Mouse (Mus musculus): ENCODE measurements at regions not wholly inside any gene's neighbourhood (a gene's known extent, or its start where the extent isn't known, plus 50 kb on each side); places are given as distances from the start of the nearest gene placed in this dataset.

DNA sequence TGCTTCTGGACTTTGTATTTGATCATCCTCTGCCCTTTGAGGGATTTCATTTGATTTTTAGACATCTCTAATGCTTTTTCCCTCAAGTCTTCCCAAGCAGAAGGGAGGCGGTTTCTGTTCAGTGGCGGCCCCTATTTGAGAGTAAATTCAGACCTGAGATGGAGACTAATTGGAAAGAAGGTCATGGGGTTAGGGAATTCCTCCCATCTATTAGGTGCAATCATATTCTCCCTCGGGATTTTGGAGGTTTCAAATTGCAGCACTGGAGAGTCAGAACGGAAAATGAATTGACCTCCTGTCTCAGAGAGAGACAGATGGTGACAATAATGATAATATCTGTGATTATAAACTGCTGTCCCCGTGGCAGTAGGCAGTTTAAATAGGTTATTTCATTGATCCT is 285.6 kb downstream of the 1810013L24Rik start:
- DNase-seq, result no peak

DNA sequence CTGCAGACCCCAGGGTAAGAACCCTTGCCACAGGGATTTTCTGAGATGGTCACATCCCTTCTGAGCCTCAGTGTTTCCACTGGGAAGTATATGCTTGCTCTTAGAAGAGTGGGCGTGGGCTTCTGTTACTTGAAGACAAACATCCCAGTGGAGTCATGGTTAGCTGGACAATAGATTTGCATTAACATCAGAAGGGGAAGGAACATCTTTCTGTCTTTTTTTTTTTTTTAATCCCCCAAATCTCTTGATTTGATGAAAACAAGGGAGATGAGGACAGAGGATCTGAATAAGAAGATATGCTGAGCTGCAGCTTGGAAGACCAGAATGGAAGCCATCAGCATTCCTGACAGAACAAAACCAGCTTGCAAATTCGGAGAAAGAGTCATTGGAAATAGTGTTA is 291.7 kb downstream of the 1810013L24Rik start:
- no peak for DNase-seq

DNA sequence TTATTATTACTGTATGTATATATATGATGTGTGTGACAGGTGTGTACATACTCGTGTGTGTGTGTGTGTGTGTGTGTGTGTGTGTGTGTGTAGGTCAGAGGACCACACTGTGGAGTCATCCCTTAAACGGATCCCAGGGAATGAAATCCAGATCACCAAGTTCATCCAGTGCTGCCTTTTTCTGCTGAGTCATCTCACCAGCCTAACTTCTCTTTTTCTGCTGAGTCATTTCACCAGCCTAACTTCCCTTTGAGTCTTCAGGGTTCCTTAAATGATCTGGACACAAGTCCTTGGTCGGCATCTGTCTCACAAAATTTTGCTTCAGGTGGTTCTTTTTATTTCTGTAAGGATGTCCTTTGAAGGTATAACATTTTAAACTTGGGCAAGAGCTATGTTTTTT is 302.2 kb downstream of the 1810013L24Rik start:
- no peak for DNase-seq

DNA sequence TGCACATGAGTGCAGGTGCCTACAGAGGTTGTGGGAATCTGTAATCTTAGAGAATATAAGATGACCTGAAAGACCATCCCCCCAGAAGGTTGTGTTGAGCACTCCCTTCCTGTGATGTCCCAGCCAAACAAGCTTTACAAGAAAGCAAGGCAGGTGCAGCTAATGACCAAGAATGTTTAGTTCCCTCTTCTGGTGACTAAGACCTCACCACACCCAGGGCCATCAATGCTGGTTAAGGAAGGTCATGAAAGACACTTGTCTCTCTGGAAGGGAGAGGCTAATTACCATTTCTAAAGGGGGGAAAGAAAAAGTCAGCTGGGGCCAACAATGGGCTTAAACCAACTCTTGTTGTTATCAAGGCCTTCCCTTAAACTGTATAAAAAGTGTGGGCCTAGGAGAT is 302.9 kb downstream of the 1810013L24Rik start:
- DNase-seq, result no peak

DNA sequence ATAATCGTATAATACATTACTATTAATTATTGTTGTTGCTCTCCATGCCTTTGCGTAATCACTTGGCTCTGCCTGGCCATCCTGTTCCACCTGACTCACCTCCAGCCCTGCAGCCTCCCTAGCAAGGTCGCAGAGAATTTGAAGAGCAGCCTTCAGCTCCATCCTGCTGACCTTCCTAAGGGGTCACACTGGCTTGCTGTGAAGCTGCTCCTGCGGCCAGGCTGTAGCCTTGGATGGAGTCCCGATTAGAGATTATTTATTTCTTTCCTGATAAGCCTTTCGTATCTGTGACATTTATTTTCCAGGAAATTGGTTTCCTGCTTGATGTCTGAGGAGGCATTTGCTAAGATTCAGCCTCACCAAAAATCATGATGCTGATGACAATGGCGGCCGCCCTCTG is 305.5 kb downstream of the 1810013L24Rik start:
- peak; percentile 88 for DNase-seq

DNA sequence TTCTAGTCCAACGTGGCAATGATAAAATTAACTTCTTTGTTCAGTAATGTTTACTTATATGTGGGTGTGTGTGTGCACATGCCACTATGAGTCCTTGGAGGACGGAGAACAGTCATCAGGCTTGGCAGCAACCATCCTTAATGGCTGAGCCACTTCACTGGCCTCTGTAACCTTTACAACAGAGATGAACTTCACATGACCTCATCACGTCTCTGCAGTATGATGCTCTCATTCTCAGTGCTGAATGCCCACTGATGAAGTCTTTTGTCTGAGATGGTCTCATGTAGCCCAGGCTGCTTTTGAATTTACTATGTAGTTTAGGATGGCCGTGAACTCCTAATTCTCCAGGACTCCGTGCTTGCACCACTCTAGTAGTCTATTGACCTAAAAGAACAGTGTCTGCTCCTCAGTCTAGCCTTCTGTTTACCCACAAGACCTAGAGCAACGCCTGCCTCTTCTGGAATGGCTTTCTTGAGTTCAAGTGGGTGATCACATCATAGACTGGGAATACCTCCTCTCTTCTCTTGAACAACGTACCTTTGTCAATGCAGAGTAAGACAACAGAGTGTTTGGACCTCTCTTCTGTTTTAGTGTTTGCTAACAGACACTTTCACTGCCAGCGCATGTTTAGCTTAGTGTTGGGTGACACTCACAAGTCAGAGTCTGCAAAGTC is 308.8 kb downstream of the 1810013L24Rik start:
- peak; percentile 77 for DNase-seq

DNA sequence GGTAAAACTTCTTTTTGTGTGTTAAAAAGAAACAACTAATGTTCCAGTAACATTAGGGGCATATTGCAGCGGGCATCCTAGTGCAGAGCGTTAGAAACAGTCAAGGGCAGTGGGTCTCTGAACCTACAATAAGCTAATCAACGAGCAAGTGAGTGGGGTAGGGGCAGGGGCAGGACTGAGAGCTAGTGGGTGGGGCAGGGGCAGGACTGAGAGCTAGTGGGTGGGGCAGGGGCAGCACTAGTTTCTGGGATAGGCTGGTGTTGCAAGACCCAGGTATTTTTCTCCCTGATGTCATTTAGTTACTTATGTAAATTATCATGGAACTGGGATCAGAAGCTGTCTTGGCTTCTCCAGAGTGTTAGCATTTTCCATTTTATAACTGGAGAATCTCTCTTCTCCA is 309.5 kb downstream of the 1810013L24Rik start:
- DNase-seq, result no peak

DNA sequence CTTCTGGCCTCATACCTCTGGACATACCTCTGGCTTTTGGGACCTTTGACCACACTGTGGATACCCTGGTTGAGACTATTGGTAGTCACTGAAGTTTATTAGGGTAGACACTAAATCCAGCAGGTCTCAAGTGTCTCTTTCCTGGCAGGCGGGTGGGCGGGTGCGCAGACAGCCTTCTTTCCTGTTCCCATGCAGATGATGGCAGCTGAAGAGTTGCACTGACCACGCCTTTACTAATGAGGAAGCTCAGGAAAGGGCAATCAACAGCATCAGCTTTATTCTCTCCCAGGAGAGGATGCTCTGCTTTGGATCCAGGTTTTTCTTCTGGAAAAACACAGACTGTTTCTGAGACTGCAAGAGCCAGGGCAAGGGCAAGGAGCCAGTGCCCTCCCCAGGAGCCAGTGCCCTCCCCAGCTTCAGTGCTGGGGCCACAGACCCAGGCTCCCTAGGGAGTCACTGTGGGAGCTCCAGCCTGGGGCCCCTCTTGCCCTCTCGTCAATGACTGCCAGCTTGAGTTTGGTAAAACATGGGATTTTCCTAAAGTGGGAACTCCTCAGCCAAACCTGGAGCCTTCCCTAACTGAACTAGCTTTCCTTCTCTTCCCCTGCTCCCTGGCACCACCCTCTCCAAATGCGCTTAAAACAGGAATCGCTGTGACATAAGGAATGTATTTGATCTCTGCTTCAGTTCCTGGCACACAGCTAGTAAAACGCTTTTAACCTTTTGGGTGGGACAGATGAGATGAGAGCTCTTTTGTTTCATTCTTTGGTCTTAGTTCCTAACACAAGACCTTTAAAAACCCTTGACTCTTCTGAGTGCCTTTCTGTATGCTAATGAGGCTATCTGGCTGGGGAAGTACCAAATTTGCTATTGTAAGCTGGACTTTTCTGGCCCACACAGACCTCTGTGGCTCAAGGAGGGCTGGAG is 319.6 kb downstream of the 1810013L24Rik start:
- peak; percentile 21 for DNase-seq

DNA sequence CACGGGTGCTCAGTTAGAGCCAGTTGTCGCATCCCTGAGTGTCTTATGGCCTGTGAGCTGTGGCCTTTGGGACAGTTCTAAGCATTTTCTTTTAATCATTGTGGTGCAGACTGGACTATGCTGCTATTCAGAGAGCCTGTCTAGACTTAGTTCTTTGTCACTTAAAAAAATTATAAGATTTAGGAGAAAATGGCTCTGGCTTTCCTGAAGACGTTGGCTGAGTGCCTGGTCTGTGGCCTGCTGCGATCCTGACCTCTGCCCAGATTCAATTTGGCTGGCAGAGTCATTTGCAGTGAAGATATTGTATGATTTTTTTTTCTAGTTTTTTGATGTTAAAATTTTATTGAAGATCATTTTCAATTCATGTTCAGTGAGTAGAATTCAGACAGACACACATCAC is 322.0 kb downstream of the 1810013L24Rik start:
- DNase-seq, result no peak

DNA sequence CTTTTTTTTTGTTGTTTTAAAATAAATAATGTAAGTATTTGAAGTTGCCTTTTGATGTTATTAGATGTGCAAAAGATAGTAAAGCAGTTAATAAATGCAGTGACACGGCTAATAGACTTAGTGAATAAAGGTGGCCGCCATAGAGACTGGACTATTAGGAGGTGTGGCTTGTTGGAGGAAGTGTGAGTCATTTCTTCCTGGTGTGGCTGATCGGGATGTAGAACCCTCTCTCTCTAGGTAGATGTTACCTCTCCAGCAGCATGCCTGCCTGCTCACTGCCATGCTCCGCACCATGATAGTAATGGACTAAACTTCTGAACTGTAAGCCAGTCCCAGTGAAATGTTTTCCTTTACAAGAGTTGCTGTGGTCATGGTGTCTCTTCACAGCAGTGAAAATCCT is 323.6 kb downstream of the 1810013L24Rik start:
- DNase-seq, result no peak

DNA sequence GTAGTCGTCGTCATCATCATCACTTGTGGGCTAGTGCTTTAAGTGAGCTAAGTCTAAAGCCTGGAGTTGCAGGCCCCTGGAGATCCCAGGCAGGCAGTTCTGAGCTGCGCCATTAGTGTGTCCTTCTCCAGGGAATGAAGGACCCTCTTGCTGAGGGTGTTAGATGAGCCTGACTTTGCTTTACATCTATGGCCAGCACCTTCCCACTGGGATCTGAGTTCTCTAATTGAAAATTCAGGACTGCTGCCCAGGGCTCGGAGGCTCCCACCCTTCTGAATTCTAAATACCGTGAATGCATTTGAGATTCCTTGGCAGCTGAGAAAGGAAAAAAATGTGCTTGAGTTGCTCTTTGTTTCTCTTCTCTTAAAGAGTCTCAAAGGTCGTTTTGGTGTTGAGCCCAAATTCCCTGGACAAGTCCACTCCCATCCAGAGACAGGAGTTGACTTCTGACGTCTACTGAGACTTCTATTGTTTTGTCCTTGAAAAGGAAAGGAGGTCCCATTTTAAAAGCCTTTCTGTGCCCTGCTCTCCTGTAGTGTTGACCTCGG is 335.9 kb downstream of the 1810013L24Rik start:
- DNase-seq, result no peak

DNA sequence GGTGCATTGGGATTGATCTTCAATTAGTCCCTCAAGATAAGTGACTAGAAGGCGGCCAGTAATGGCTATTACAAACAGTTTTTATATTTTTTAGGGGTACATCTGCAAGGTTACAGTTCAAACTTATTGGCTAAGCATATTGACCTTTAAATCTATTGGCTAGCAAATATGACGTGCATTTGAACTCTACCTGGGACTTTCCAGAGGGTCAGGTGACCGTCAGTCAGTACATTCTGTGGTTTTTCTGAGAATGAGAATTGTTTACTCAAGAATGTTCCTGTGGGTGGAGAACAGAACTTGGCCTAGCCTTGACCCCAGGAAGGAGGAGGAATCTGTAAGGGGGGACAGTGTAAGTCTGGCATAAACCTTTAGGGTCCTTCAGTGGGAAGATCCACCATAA is 346.5 kb downstream of the 1810013L24Rik start:
- no peak for DNase-seq

DNA sequence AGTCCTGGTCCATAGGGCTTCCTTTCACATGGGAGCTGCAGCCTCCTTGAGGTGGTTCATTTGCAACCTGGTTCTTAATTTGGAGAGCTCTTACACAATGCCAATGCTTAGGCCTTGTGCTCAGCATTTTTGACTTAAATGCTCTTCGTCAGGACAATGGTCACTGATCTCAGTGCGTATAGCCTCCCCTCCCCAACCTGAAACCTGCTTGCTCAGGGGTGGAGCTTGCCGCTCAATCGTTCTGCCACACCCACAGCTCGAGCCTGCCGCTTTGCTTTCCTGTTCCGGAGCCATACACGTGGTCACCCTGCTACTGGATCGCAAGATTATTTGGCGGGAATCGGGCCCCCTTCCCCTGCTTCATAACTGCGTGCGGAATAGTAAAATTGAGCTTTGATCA is 365.9 kb downstream of the 1810013L24Rik start:
- DNase-seq, result no peak

DNA sequence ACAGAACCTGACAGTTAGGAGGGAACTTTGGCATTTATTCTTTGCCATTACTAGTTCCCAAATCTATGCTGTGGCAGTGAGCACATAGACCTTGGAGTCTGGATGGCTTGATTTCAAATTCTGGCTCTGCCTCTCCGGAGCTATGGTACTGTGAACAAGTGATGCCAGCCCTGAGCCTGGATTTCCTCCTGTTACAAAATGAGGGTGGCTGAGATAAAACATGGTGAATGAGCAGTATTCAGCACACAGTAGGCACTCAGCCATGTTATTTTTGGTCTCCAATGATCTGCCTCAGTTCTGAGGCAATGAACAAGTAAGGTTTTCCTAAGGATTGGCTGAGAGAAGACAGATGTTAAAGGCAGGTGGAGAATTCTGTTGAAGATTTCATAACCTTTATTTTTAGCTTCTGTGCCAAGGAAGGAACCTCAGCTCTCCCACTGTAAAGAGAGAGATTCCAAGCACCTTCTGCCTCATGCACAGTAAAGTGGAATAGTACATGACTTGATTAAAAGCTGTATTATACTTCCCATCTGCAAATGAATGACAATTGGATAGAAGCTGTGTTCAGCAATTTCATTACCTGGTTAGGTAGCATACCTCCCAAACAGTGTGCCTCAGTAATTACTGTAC is 369.1 kb downstream of the 1810013L24Rik start:
- DNase-seq, result no peak

DNA sequence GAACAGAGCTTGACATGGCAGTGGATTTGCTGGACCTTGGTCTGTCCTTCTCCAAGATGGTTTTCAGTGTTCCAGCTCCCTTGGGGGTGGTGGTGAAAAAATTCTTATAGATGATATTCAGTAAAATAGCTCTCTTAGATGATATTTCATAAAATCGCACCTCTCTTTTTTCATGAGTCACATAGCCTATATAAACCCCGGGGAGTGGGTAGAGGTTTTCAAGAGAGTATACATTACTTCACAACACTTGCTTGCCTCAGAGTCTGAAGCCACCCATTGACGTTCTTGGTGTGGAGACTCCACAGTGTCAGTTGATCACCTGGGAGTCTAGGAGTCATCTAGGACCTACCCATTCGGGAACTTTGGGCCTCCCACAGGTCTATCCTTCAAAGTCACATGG is 378.7 kb downstream of the 1810013L24Rik start:
- DNase-seq, result no peak

DNA sequence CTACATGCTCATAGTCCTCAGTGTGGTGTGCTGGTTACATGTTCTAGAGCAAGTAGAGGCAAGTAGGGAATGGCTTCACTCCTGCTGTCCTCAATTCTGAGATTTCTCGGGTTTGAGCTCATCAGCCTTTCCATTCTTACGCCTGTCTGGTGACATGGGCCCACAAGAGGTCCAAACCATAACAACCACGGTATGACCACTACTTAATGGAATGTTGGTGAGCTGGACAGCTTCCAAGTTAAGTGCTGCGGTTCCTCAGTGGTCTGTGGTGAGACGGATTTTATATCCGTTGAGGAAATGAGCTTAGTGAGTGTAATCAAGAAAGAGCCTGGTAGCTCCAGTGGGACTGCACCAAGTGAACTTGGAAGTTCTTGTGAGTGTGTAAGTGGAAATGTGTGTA is 381.6 kb downstream of the 1810013L24Rik start:
- no peak for DNase-seq

DNA sequence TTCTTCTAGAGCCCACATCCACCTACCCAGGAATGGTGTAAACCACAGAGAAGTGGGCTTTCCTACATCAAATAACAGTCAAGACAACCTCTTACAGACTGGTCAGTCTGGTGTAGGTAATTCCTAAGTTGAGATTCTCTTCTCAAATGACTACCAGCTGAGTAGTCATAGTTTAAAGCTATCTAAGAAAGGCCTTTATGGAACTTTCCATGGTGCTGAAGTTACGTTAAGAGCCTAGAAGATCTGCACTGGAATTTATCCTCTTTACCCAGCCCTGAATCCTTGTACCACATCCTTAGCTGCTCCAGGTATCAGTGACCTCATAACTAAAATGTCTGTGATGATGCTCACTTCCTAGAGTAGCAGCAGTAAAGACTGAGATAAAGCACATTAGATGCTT is 385.2 kb downstream of the 1810013L24Rik start:
- no peak for DNase-seq

DNA sequence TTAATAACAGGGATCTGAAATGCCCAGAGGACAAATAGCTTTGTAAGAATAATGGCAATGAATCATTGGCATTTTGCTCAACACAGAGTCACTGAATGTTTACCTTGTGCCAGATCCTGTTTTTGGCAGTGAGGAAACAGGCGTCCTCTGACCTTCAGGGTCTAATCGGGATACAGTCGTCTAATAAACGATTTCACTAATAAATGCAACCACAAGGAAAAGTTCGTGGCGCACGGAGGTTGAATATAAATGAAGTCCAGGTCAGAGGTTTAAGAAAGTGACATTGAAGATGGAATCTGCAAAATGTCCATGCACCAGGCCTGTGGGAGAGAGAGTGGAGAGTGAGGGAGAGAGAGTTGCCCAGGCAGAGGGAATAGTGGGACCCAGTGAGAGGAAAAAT is 387.5 kb downstream of the 1810013L24Rik start:
- peak; percentile 49 for DNase-seq

DNA sequence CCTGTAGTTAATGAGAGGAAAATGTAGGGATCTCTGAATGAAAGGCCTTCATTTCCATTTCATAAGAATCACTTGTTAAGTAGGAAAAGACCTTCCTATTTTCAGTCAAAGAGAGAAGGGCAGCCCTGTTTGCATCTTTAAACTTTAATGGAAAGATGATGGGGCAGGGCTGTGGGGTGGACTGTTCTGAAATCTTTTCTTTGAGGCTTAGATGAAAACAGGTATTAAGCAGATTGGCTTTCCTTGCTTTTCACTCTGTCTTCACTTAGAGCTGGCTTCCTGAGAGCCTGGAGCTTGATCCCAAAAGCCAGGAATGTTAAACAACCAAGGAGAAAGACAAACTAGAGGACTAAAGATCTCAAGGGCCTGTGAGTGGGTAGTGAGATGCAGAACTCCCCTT is 400.3 kb downstream of the 1810013L24Rik start:
- no peak for DNase-seq

DNA sequence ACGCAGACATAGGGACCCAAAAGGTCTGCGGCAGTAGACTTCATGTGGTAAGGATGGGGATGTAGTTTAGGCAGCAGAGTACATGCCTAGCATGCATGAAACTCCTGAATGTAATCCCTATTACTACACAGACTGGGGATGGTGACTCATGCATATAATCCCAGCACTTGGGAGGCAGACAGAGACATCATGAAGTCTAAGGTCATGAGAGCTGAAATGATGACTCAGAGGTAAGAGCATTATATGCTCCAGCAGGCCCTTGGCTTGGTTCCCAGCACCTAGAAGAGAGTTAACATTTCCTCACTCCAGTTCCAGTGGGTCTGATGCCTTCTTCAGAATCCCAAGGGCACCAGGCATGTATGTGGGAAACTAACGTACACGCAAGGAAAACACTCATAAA is 412.2 kb downstream of the 1810013L24Rik start:
- DNase-seq, result peak; percentile 58

DNA sequence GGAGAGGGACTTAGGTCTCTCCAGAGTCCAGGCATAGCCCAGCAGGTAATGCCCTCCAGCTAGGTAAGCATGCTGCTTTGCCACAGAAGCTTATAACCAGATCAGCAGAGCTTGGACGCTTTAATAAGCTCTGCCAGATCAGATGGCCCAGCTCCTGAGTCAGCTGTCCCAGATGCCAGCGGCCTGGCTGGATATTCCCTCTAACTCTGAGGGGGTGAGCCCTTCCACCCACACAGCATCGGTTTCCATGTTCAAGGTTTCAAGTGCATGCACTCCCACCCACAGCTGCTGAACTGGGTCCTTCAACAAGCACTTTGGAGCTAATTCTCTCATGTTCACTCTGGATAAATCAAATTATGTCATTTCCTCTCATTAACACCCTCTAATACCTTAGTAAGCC is 417.3 kb downstream of the 1810013L24Rik start:
- peak; percentile 28 for DNase-seq

DNA sequence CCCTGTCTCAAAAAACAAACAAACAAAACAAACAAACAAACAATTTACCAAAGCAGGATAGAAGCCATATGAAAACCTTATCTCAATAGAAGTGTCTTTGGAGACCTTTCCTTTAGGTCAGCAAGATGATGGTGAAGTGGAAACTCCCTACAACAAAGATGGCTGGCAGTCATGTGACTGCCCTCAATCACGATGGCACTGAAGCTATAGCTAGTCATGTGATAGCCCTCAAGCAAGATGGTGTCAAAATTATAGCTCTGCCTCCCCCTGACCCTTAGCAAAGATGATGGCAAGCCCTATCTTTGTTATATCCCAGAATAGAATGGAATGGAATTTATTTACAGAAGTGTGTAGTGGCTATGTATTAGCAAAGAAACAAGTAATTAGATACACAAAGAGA is 423.2 kb downstream of the 1810013L24Rik start:
- no peak for DNase-seq

DNA sequence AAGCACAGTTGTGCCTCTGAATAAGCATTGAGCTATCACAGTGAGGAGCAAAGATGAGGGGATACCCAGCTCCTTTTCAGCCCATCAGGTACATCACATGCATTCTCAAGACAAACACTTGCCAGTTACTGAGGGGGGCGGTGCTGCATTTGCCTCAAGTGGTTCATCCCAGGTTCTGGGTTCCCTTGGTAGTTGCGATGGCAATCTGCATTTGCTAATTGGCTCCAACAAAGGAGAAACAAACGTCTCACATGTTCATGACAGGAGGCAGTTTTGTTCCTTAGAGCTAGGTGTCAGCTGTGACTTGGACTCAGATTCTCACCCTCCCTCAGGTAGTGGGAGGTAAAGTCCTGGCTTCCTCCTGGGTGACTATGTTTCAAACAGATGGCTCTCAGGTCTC is 425.5 kb downstream of the 1810013L24Rik start:
- no peak for DNase-seq
